Mouse (Mus musculus) neutrophil, adult 83 days (primary cell): ENCODE data around the gene Spata31d1a. TPM values are rescaled to one million over a fixed set of nuclear protein-coding genes. Genes with fewer than 3 reads are reported as not detected.

Experiments
- total RNA-seq, 2 experiments: library from RNA; stranded (reverse); gene quantifications; one replicate each; pipeline ENCODE4 v1.2.4; 2023

Spata31d1a gene
- total RNA-seq = under 1 TPM in 1 of 2 experiments, not detected in 1; 0.11 TPM

DNA sequence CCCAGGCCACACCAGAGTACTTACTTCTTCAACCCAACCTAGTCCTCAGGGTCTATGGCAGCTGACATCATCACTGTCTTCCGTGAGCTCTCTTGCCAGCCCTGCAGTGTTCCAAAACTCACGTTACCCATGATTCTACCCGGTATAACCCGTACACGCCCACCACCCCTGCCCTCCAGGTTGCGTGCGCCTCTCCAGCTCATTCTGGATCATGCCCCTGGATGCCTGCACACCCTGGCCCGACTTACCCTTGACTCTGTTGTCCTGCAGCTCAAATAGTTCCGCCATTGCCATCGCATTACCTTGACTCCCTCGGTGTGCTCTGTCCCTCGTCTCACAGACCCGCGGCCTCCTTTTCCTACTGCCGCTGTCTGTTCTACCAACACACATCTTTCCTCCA, at the start of gene Spata31d1a:
Spata31d1a (minus strand) TSS at position 101 of the 400 bp plus-strand sequence.

DNA sequence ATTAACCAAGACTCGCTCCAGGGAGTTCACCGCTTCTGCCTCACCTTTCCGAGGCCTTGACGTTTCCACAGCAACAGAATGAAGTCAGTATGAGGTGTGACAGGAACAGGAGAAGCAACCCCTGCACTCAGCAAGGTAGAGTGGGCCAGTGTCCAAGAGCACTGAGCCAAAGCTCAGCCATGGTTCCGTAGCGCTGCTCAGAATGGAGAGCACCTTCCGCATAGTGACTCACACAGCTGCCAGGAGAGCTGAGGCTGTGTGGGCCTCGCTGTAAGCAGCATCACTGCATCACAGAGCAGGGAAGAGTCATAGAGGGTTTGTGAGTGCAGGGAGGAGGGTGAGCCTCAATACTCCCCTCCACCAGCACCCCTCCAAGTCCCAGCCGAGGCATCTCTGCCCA, 36.6 kb upstream of the Spata31d1a start, which contains the start of gene 1700014D04Rik:
1700014D04Rik (minus strand) TSS at position 42 of the 400 bp plus-strand sequence.

DNA sequence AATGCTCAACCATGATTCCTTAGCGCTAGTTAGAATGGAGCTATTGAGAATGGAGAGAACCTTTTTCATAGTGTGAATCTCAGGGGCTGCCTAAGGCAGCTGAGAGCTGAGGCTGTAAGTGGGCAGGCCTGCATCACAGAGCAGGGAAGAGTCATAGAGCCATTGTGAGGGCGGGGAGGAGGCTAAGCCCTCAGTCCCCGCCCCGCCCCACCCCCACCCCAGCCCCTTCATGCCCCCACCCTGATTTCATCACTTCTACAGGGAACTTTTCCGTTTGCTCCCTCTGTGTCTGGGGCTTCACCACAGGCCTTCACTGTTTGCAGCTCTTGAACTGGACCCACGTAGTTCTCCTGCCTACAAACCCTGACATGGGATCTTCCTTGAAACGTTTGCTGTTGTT, 21.5 kb upstream of the Spata31d1a start, which contains the start of gene Spata31d1d:
Spata31d1d (minus strand) TSS at position 101 of the 400 bp plus-strand sequence.

DNA sequence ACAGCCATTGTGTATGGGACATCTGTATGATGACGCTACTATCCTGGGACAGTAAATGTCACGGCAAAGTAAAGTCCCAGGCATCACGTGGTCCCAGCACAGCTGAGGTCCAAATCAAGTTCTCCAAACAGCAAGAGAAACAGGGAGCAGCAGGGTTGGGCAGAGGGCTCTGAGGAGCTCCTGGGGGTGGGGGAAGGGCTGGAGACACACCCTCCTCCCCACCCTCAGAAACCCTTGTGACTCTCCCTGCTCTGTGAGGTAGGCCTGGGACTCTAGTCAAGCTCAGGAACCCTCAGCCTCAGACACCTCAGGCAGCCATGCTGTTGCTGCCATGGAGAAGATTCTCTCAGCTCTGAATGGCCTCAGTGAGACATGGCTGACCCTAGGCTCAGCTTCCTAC, 1.9 kb upstream of the Spata31d1a start, which contains the start of gene Spata31d1b:
Spata31d1b (plus strand) TSS at position 301 of the 400 bp plus-strand sequence.

DNA sequence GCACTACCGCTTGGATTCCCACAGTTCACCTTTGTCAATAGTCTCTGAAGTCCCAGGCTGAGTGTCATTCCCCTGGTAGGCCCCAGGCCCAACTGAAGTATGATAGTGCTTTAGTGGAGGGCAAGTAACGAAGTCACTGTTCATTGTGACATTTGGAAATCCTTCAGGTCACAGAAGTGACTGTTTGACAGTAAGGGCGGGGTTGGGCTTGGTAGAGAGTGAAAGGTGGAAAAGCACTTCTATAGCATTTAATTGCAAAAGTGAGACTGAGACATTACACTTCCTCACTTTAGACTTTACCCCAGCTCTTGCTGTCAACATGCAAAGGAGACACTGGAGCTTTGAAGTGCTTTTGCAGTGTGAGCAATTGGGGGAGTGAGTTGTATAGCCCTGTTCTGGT, 16.1 kb downstream of the Spata31d1a start, which contains the start of gene 4921517D22Rik:
4921517D22Rik (minus strand) TSS at position 101 of the 400 bp plus-strand sequence.

DNA sequence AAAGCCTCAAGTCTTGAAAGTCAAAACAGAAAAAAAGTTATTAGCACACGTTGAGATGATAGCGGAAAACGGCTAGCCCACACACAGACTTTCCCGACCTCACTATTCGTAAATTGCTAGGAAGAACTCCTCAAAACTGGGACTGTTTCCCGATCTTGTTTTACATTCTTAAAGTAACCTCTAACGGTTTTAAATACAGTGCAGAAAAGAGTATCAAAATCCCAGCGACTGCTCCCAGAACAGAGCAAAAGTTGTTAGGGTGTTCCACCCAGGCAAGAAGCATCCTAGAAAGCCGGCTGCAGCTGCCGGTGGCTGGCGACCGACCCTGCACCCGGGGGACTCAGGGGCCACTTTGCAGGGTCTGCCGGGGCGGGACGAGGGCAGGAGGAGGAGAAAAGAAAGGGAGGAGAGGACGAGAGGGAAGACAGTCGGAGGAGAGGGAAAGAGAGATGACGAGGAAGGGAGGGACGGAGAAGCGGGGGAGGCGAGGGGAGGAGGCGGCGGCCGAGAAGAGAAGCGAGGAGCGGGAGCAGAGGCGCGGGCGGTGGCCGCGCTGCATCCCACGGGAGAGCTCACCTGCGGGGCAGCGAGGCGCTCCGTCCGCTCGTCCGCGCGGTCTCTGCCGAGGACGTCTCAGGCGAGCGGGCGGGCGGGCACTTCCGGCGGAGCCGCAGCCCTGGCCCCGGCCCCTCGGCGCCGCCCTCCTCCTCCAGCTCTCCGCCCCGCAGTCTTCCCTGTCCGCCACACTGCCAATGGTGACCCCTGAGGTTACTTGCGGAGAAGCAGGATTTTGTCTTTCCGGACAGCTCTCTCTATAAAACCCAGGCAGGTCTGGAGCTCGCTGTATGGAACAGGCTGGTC, 34.7 kb downstream of the Spata31d1a start, which contains the start of gene Golm1:
Golm1 (minus strand) TSS at position 661 of the 861 bp plus-strand sequence.

Other genes starting within 250 kb of the Spata31d1a start
- 10 to 100 TPM; 49.5 to 50.1 TPM for gene Agtpbp1, start 125.1 kb downstream of the Spata31d1a start, total RNA-seq
- gene Naa35, start 125.1 kb downstream of the Spata31d1a start, total RNA-seq = 10 to 100 TPM; 54.1 to 72.1 TPM
- gene Golm1, start 34.5 kb downstream of the Spata31d1a start, total RNA-seq = 10 to 100 TPM; 19.7 to 24.3 TPM
- not detected for gene 4921517D22Rik, start 16.2 kb downstream of the Spata31d1a start, total RNA-seq
- gene Spata31d1b, start 2.0 kb upstream of the Spata31d1a start, total RNA-seq = not detected
- not detected for gene Spata31d1d, start 21.4 kb upstream of the Spata31d1a start, total RNA-seq
- gene 1700014D04Rik, start 36.4 kb upstream of the Spata31d1a start, total RNA-seq = not detected
- gene Isca1, start 59.5 kb upstream of the Spata31d1a start, total RNA-seq = 10 to 100 TPM; 47.6 to 49.2 TPM
- gene Gm49354, start 71.9 kb upstream of the Spata31d1a start, total RNA-seq = not detected
- gene Tut7, start 112.8 kb upstream of the Spata31d1a start, total RNA-seq = 100 to 1,000 TPM; 305 to 366 TPM